Mouse (Mus musculus) olfactory bulb, adult 2 months (tissue): ENCODE measurements around the gene Taf1a.

Source experiments
- CTCF ChIP-seq: fragments of 200-500 bp; IDR thresholded peaks from 2 replicates; pipeline ENCODE4 v1.5.1; 2012; ENCODE audit warnings: low read depth, mild to moderate bottlenecking, low read length, moderate library complexity; ENCODE audit not compliant: insufficient read depth
- POLR2A ChIP-seq: fragments of 200-500 bp; IDR thresholded peaks from 2 replicates; pipeline ENCODE4 v1.6.1; 2012; ENCODE audit warnings: mild to moderate bottlenecking, low read depth, low read length, moderate library complexity; ENCODE audit not compliant: insufficient read depth

- no peak for TF ChIP-seq POLR2A
- no peak for TF ChIP-seq CTCF
These were observed 26.5 kb upstream of the Taf1a start for GRCm38 (mm10) chr1:183362301-183362700.
